In the genomic region with DNA sequence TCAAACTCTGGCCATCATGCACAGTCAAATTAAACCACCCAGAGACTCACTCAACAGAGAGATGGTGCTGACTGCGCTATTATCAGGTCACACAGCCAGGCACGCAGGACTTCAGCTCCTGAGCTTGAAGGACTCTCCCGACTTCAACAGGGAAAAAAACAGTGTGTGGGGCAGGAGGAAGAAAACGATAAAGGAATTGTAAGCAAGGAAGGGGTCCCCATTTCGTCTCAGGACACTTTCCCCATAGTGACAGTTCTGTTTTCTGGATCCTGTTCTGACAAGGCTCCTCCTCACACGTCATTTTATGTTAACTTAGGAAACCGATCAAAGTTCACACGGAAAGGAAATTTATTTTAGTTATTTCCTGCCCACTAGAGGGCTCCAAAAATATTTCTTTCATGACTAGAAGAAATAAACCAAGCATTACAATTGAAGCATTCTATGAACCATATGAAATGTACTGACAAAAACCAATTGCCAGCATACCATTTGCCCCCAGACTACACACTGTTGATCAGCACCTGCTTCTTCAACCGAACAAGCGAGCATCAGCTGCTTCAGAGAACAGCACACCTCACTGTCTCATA, we compare ENCODE assay signal across 8 mouse cellular contexts. TPM values are rescaled to one million over a fixed set of nuclear protein-coding genes. Genes with fewer than 3 reads are reported as not detected.
A peak's percentile ranks its signal among the peaks of the same experiment; 100 is the strongest.
DNase-seq lines count a peak whose midpoint lies in the region; ATAC-seq and TF ChIP-seq lines count a peak whose summit lies in the region.

No protein-coding gene starts in this region.

- H3K27me3 ChIP-seq in MEL (ENCODE audit: control insufficient read depth in 1 of 2, insufficient read depth in 2 of 2, low read length in 2 of 2), result no peaks in the 10 kb centered on the region
- H3K27me3 ChIP-seq in heart, embryonic 15.5 days, result no peaks in the 10 kb centered on the region

- H3K4me3 ChIP-seq in MEL (ENCODE audit: control insufficient read depth in 1 of 2, insufficient read depth in 1 of 2, low read depth in 2 of 2, low read length in 2 of 2), result no peak overlapping the region
- no peak overlapping the region for H3K4me3 ChIP-seq in heart, embryonic 15.5 days

- 23% methylated on average over 10 of the region's 10 CpGs for WGBS in heart, embryonic 15.5 days

- no peak for TF ChIP-seq EP300 in MEL (IDR thresholded peaks at IDR 0.05; ENCODE audit: low read depth in 1 of 2, low read length in 2 of 2)

- H3K4me2 ChIP-seq in heart, embryonic 15.5 days, result peak overlapping the region; percentile 13; the same call in 1 of the 2 replicates

- no peak for TF ChIP-seq POLR2A in MEL (IDR thresholded peaks at IDR 0.05; ENCODE audit: control insufficient read depth in 1 of 2, insufficient read depth in 1 of 2, low read depth in 1 of 2, low read length in 2 of 2, poor library complexity in 1 of 2)

- H3K27ac ChIP-seq in MEL (ENCODE audit: control insufficient read depth, low read depth, low read length), result no peak overlapping the region
- H3K27ac ChIP-seq in heart, embryonic 15.5 days, result no peak overlapping the region

- ATAC-seq in heart, embryonic 15.5 days (replicated peaks; ENCODE audit: insufficient number of reproducible peaks, insufficient read depth, low FRiP score, low read depth), result no peak
- ATAC-seq in megakaryocyte-erythroid progenitor cell, adult 5-6 weeks (replicated peaks; ENCODE audit: low FRiP score, low TSS enrichment, poor library complexity, severe bottlenecking), result no peak

- peak; percentile 55 for TF ChIP-seq RAD21 in MEL (IDR thresholded peaks at IDR 0.05; ENCODE audit: low read depth, low read length)

- peaks cover 61% of the 10 kb centered on the region for H3K79me2 ChIP-seq in MEL (ENCODE audit: control insufficient read depth, insufficient read depth, low read length, poor library complexity)

- peaks cover 0 to 38% of the 10 kb centered on the region in 2 experiments; a peak in 2 of 4 replicates for H3K36me3 ChIP-seq in MEL (ENCODE audit: control insufficient read depth in 1 of 2, insufficient read depth in 2 of 2, low read length in 2 of 2)
- H3K36me3 ChIP-seq in heart, embryonic 15.5 days, result no peaks in the 10 kb centered on the region

- TF ChIP-seq CTCF in MEL (IDR thresholded peaks at IDR 0.05 in 2 of 3, conservative IDR thresholded peaks at IDR 0.05 in 1 of 3; ENCODE audit: control insufficient read depth in 1 of 3, insufficient read depth in 1 of 3, low read depth in 2 of 3, low read length in 3 of 3, poor library complexity in 1 of 3, severe bottlenecking in 1 of 3), result peak in 2 of 3 experiments; percentile 22 to 66; a peak in 3 of 6 replicates

- no peaks in the 10 kb centered on the region for H3K9me3 ChIP-seq in MEL (replicated peaks; ENCODE audit: insufficient read depth, low read length)
- H3K9me3 ChIP-seq in heart, embryonic 15.5 days (replicated peaks), result no peaks in the 10 kb centered on the region

- intact Hi-C loops in gastrocnemius, postnatal 14 days (cut with DNase I; ENCODE audit: low total_unique reads), result no loop called here

- H3K9ac ChIP-seq in MEL (ENCODE audit: control insufficient read depth, low read depth, low read length, poor library complexity, severe bottlenecking), result no peak overlapping the region
- no peak overlapping the region for H3K9ac ChIP-seq in heart, embryonic 15.5 days

- peaks cover 18 to 30% of the 10 kb centered on the region in 2 experiments for H3K4me1 ChIP-seq in MEL (ENCODE audit: control insufficient read depth in 1 of 2, insufficient read depth in 2 of 2, low read length in 2 of 2)
- H3K4me1 ChIP-seq in heart, embryonic 15.5 days (replicated peaks), result peaks cover 50% of the 10 kb centered on the region

- DNase-seq in kidney, adult 11 months, result peak; percentile 38
- no peak for DNase-seq in kidney, postnatal 4 days
- peak; percentile 65 for DNase-seq in MEL (ENCODE audit: low read depth, low spot score)
- peak; percentile 62 for DNase-seq in lung, postnatal 36 days
- DNase-seq in adrenal gland, adult 18-20 months (ENCODE audit: low spot score in 2 of 2), result no peak
- no peak for DNase-seq in gastrocnemius, postnatal 14 days

TF ChIP-seq in MEL, 35 proteins besides CTCF, POLR2A, EP300 and RAD21:
- TF ChIP-seq SMC3 (IDR thresholded peaks at IDR 0.05; ENCODE audit: low read depth, low read length), result peak; percentile 52
- peak; percentile 41; the same call in 1 of the 2 replicates for TF ChIP-seq ZC3H11A (IDR thresholded peaks at IDR 0.05; ENCODE audit: low read depth, low read length)
- no peak for TF ChIP-seq MXI1 (IDR thresholded peaks at IDR 0.05; ENCODE audit: low read depth, low read length)
- TF ChIP-seq KAT2A (conservative IDR thresholded peaks at IDR 0.05; ENCODE audit: low read depth, low read length), result no peak
- TF ChIP-seq TAL1 (IDR thresholded peaks at IDR 0.05; ENCODE audit: low read length), result no peak
- TF ChIP-seq MYC (IDR thresholded peaks at IDR 0.05; ENCODE audit: low read depth, low read length), result 0 out of 2 replicates have a peak, but pooled peaks have one; percentile 22
- TF ChIP-seq SIN3A (IDR thresholded peaks at IDR 0.05; ENCODE audit: low read length), result peak; percentile 59
- TF ChIP-seq ZNF384 (IDR thresholded peaks at IDR 0.05; ENCODE audit: low read depth, low read length), result 0 out of 2 replicates have a peak, but pooled peaks have one; percentile 34
- no peak for TF ChIP-seq USF2 (IDR thresholded peaks at IDR 0.05; ENCODE audit: borderline replicate concordance in 1 of 2, insufficient read depth in 1 of 2, low read depth in 1 of 2, low read length in 2 of 2)
- no peak for TF ChIP-seq NRF1 (IDR thresholded peaks at IDR 0.05; ENCODE audit: insufficient read depth, low read depth, low read length, poor library complexity, severe bottlenecking)

RNA-seq across cellular contexts. Expression of a gene that starts 4.6 kb away (rescaled TPM):
- 41.0 and 50.7 TPM in 2 replicates for total RNA-seq in MEL (2012; rRNA removed)
- 10 to 100 TPM in 1 of 2 experiments, not detected in 1; 59.0 TPM for polyA plus RNA-seq in MEL (2012; ENCODE audit: insufficient read depth in 1 of 2, insufficient read length in 2 of 2, low read depth in 1 of 2, low replicate concordance in 2 of 2, missing spikeins in 1 of 2)
- polyA plus RNA-seq in heart, embryonic 15.5 days (2015; fragmentation: Nextera tagmentation; extraction: Ambion mirVana), result 65.5 and 67.6 TPM in 2 replicates
- 13.0 and 14.7 TPM in 2 replicates for total RNA-seq in megakaryocyte-erythroid progenitor cell, adult 5-6 weeks (2014; fragmentation: Nextera tagmentation)
- total RNA-seq in megakaryocyte-erythroid progenitor cell, adult 5-6 weeks (2017), result 19.3 and 20.6 TPM in 2 replicates
- total RNA-seq in adrenal gland, adult 18-20 months (2021), result 100 to 1,000 TPM; 152 to 163 TPM
- 10 to 100 TPM; 79.5 to 82.3 TPM for total RNA-seq in gastrocnemius, postnatal 14 days (2021)

Comparison
In these comparisons a context has a peak if more than half of its experiments do, and no peak if none do; other contexts are left out.
1. DNase-seq: peak in kidney, adult 11 months (single experiment), MEL (single experiment) and lung, postnatal 36 days (single experiment); none in kidney, postnatal 4 days (0 of 2), adrenal gland, adult 18-20 months (0 of 2) and gastrocnemius, postnatal 14 days (single experiment).